Mouse (Mus musculus) kidney, postnatal 25 days (tissue): ENCODE data around the gene A3galt2.
A peak's percentile ranks its signal among the peaks of the same experiment; 100 is the strongest.

Experiments used
- DNase-seq, 2 experiments: peaks; one replicate each; pipeline ENCODE4 v3.0.0; 2021; ENCODE audit warnings: mixed read lengths in 2 of 2

Gene A3galt2

GRCm38 (mm10) chr4:128759214-128759613 is 4.0 kb downstream of the A3galt2 start:
- DNase-seq, result no peak

- DNase-seq, result no peak
These were observed 4.9 kb downstream of the A3galt2 start for GRCm38 (mm10) chr4:128760029-128760428.

- DNase-seq, result peak in 1 of 2 experiments; percentile 24
These were observed 11.8 kb downstream of the A3galt2 start for GRCm38 (mm10) chr4:128766929-128767328.

GRCm38 (mm10) chr4:128768120-128768519 is 13.0 kb downstream of the A3galt2 start:
- peak in 1 of 2 experiments; percentile 61 for DNase-seq

GRCm38 (mm10) chr4:128769569-128770355 is 14.6 kb downstream of the A3galt2 start:
- DNase-seq, result no peak

GRCm38 (mm10) chr4:128770698-128771097 is 15.5 kb downstream of the A3galt2 start:
- no peak for DNase-seq

GRCm38 (mm10) chr4:128773820-128774219 is 18.7 kb downstream of the A3galt2 start:
- no peak for DNase-seq

GRCm38 (mm10) chr4:128774467-128774866 is 19.3 kb downstream of the A3galt2 start:
- DNase-seq, result peak; percentile 55 to 78

GRCm38 (mm10) chr4:128776568-128777289 is 21.6 kb downstream of the A3galt2 start:
- peak; percentile 76 to 89 for DNase-seq

GRCm38 (mm10) chr4:128777593-128777992 is 22.4 kb downstream of the A3galt2 start:
- DNase-seq, result no peak

- DNase-seq, result peak; percentile 32 to 49
These were observed 26.9 kb downstream of the A3galt2 start for GRCm38 (mm10) chr4:128782037-128782436.

- no peak for DNase-seq
These were observed 27.5 kb downstream of the A3galt2 start for GRCm38 (mm10) chr4:128782645-128783044.

- DNase-seq, result no peak
These were observed 29.9 kb downstream of the A3galt2 start for GRCm38 (mm10) chr4:128784950-128785631.

GRCm38 (mm10) chr4:128785921-128786654 is 30.9 kb downstream of the A3galt2 start:
- DNase-seq, result peak in 1 of 2 experiments; percentile 46

GRCm38 (mm10) chr4:128787023-128787939 is 32.1 kb downstream of the A3galt2 start:
- no peak for DNase-seq

- no peak for DNase-seq
These were observed 32.9 kb downstream of the A3galt2 start for GRCm38 (mm10) chr4:128788108-128788507.

GRCm38 (mm10) chr4:128789646-128790045 is 34.5 kb downstream of the A3galt2 start:
- peak; percentile 77 to 81 for DNase-seq

- no peak for DNase-seq
These were observed 38.5 kb downstream of the A3galt2 start for GRCm38 (mm10) chr4:128793710-128794109.

- DNase-seq, result peak; percentile 91 to 93
These were observed 39.0 kb downstream of the A3galt2 start for GRCm38 (mm10) chr4:128794198-128794597.

GRCm38 (mm10) chr4:128795596-128795995 is 40.4 kb downstream of the A3galt2 start:
- DNase-seq, result peak; percentile 46 to 47

- DNase-seq, result peak; percentile 36 to 63
These were observed 41.6 kb downstream of the A3galt2 start for GRCm38 (mm10) chr4:128796788-128797187.
